Mouse (Mus musculus): Measurements from ENCODE around the gene Tmem95. TPM values are rescaled to one million over a fixed set of nuclear protein-coding genes. Genes with fewer than 3 reads are reported as not detected.

Gene Tmem95
- polyA plus RNA-seq, 1 experiment from 2014 or later, result not detected

GRCm38 (mm10) chr11:69849128-69849527, 28.7 kb downstream of the Tmem95 start:
- H3K9ac ChIP-seq (ENCODE audit: low read depth, low read length), result no peak overlapping the region
- no peaks in the 10 kb centered on the region for H3K9me3 ChIP-seq (ENCODE audit: control insufficient read depth, low read length)
- ATAC-seq (ENCODE audit: low FRiP score), result no peak
- WGBS, result 94% methylated on average over 9 of the region's 9 CpGs
- no peak overlapping the region for H3K4me2 ChIP-seq (replicated peaks; ENCODE audit: low read depth, low read length)
- H3K4me3 ChIP-seq (ENCODE audit: low read depth, low read length), result no peak overlapping the region
- DNase-seq (ENCODE audit: low spot score), result no peak
- H3K27ac ChIP-seq (ENCODE audit: low read depth, low read length), result no peak overlapping the region
- H3K4me1 ChIP-seq (replicated peaks; ENCODE audit: control insufficient read depth, insufficient read depth, low read length), result peaks cover 10% of the 10 kb centered on the region
- H3K27me3 ChIP-seq (ENCODE audit: control insufficient read depth, insufficient read depth, low read length), result no peaks in the 10 kb centered on the region
- H3K36me3 ChIP-seq (ENCODE audit: control insufficient read depth, insufficient read depth, low read length), result no peaks in the 10 kb centered on the region

- 93% methylated on average over 6 of the region's 6 CpGs for WGBS
- DNase-seq (ENCODE audit: low spot score), result no peak
- peak overlapping the region; percentile 6 for H3K4me3 ChIP-seq (ENCODE audit: low read depth, low read length)
- no peak for ATAC-seq (ENCODE audit: low FRiP score)
- H3K9ac ChIP-seq (ENCODE audit: low read depth, low read length), result no peak overlapping the region
- H3K9me3 ChIP-seq (ENCODE audit: control insufficient read depth, low read length), result no peaks in the 10 kb centered on the region
- no peak overlapping the region for H3K27ac ChIP-seq (ENCODE audit: low read depth, low read length)
- no peaks in the 10 kb centered on the region for H3K27me3 ChIP-seq (ENCODE audit: control insufficient read depth, insufficient read depth, low read length)
- no peaks in the 10 kb centered on the region for H3K36me3 ChIP-seq (ENCODE audit: control insufficient read depth, insufficient read depth, low read length)
- H3K4me2 ChIP-seq (replicated peaks; ENCODE audit: low read depth, low read length), result peak overlapping the region; percentile 80; the same call in 1 of the 2 replicates
- H3K4me1 ChIP-seq (replicated peaks; ENCODE audit: control insufficient read depth, insufficient read depth, low read length), result peaks cover 10% of the 10 kb centered on the region
Measured at GRCm38 (mm10) chr11:69848021-69848420, 29.8 kb downstream of the Tmem95 start.

- peak overlapping the region; percentile 94 for H3K27ac ChIP-seq (ENCODE audit: low read depth, low read length)
- no peaks in the 10 kb centered on the region for H3K36me3 ChIP-seq (ENCODE audit: control insufficient read depth, insufficient read depth, low read length)
- ATAC-seq (ENCODE audit: low FRiP score) (peak; percentile 62), DNase-seq (ENCODE audit: low spot score) (peak; percentile 27)
- no peaks in the 10 kb centered on the region for H3K27me3 ChIP-seq (ENCODE audit: control insufficient read depth, insufficient read depth, low read length)
- 11% methylated on average over 37 of the region's 37 CpGs for WGBS
- H3K4me3 ChIP-seq (ENCODE audit: low read depth, low read length), result peak overlapping the region; percentile 74
- peak overlapping the region; percentile 91 for H3K9ac ChIP-seq (ENCODE audit: low read depth, low read length)
- H3K9me3 ChIP-seq (ENCODE audit: control insufficient read depth, low read length), result no peaks in the 10 kb centered on the region
- H3K4me2 ChIP-seq (replicated peaks; ENCODE audit: low read depth, low read length), result peak overlapping the region; percentile 80
- peaks cover 10% of the 10 kb centered on the region for H3K4me1 ChIP-seq (replicated peaks; ENCODE audit: control insufficient read depth, insufficient read depth, low read length)
Measured at GRCm38 (mm10) chr11:69846738-69847688, 30.8 kb downstream of the Tmem95 start.

DNA sequence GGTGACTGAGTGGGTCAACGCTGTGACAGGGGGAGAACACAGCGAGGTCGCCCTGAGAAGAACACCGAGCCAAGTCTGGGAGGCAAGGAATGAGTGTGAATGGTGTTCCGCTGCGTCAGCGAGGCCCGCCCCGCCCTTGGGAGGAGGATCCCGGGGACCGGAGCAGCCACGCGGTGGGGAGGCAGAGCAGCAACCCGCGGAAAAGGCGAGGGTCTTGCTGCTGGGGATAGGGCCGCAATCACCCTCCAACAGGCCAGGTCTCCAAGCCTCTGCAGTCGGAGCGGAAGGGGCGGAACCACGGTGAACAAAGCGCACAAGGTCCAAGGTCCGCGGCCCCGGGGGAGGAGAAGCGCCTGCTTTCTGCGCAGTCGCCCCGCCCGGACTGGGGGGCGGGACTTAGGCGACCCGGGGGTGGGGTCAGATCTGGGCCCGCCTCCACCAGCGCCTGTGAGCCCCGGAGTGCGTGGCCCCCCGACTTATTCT, 31.6 kb downstream of the Tmem95 start, which contains the start of gene Plscr3:
TSS of gene Plscr3 (plus strand) at position 179 of the 483 bp plus-strand sequence.
- Histone ChIP-seq H3K27me3 (ENCODE audit: control insufficient read depth, insufficient read depth, low read length) (no peaks in the 10 kb centered on the region), H3K27ac (ENCODE audit: low read depth, low read length) (peak within 1 kb of the TSS; percentile 94), H3K36me3 (ENCODE audit: control insufficient read depth, insufficient read depth, low read length) (no peaks in the 10 kb centered on the region), H3K4me2 (replicated peaks; ENCODE audit: low read depth, low read length) (peak within 1 kb of the TSS; percentile 80), H3K9ac (ENCODE audit: low read depth, low read length) (peak within 1 kb of the TSS; percentile 91), H3K4me1 (replicated peaks; ENCODE audit: control insufficient read depth, insufficient read depth, low read length) (peaks cover 10% of the 10 kb centered on the region), H3K4me3 (ENCODE audit: low read depth, low read length) (peak within 1 kb of the TSS; percentile 74), H3K9me3 (ENCODE audit: control insufficient read depth, low read length) (no peaks in the 10 kb centered on the region)
- peak; percentile 97 for DNase-seq (ENCODE audit: low spot score)
- under 1% methylated on average over 34 of the region's 38 CpGs for WGBS
- peak; percentile 93 for ATAC-seq (ENCODE audit: low FRiP score)

DNA sequence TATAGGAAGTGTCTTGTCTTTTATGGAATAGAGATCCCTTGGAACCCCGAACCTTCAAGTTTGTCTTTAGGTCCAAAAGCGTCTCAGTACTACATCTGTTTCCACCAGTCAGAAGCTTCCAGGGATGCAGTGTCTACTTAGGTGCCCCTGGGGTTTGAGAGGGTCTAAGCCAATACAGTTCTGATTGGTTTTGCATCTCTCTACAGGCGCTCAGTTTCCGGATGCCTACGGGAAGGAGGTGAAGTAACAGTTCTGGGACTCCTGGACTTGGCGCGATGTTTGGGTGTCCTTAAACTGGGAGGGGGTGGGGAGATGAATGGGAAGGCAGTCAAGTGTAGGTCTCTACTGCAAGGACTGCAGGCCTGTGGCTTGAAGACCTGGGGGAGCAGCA, 39.1 kb downstream of the Tmem95 start:
- H3K4me3 ChIP-seq (ENCODE audit: low read depth, low read length), result peak overlapping the region; percentile 85
- H3K4me2 ChIP-seq (replicated peaks; ENCODE audit: low read depth, low read length), result peak overlapping the region; percentile 65
- H3K9me3 ChIP-seq (ENCODE audit: control insufficient read depth, low read length), result no peaks in the 10 kb centered on the region
- peak overlapping the region; percentile 92 for H3K27ac ChIP-seq (ENCODE audit: low read depth, low read length)
- 0 out of 2 replicates have a peak, but pooled peaks cover 2% of the 10 kb centered on the region for H3K36me3 ChIP-seq (ENCODE audit: control insufficient read depth, insufficient read depth, low read length)
- H3K4me1 ChIP-seq (replicated peaks; ENCODE audit: control insufficient read depth, insufficient read depth, low read length), result peaks cover 18% of the 10 kb centered on the region
- DNase-seq (ENCODE audit: low spot score), result no peak
- WGBS, result 3% methylated on average over 7 of the region's 7 CpGs
- 0 out of 2 replicates have a peak, but pooled peaks have one; percentile 0 for ATAC-seq (ENCODE audit: low FRiP score)
- H3K9ac ChIP-seq (ENCODE audit: low read depth, low read length), result peak overlapping the region; percentile 66
- H3K27me3 ChIP-seq (ENCODE audit: control insufficient read depth, insufficient read depth, low read length), result peaks cover 2% of the 10 kb centered on the region; the same call in 1 of the 2 replicates

- WGBS, result under 1% methylated on average over 34 of the region's 34 CpGs
- Histone ChIP-seq H3K9ac (ENCODE audit: low read depth, low read length) (peak within 1 kb of the TSS; percentile 90), H3K27me3 (ENCODE audit: control insufficient read depth, insufficient read depth, low read length) (peaks cover 2% of the 10 kb centered on the region; the same call in 1 of the 2 replicates), H3K9me3 (ENCODE audit: control insufficient read depth, low read length) (no peaks in the 10 kb centered on the region), H3K4me3 (ENCODE audit: low read depth, low read length) (peak within 1 kb of the TSS; percentile 85), H3K27ac (ENCODE audit: low read depth, low read length) (peak within 1 kb of the TSS; percentile 92), H3K4me2 (replicated peaks; ENCODE audit: low read depth, low read length) (peak within 1 kb of the TSS; percentile 92), H3K4me1 (replicated peaks; ENCODE audit: control insufficient read depth, insufficient read depth, low read length) (peaks cover 20% of the 10 kb centered on the region), H3K36me3 (ENCODE audit: control insufficient read depth, insufficient read depth, low read length) (0 out of 2 replicates have a peak, but pooled peaks cover 4% of the 10 kb centered on the region)
- ATAC-seq (ENCODE audit: low FRiP score) (peak; percentile 87), DNase-seq (ENCODE audit: low spot score) (peak; percentile 97)
Measured at GRCm38 (mm10) chr11:69837952-69838713, 39.7 kb downstream of the Tmem95 start, which contains the start of gene Tmem256. TSS of gene Tmem256 (plus strand) at chr11:69838514.

- no peak; the same call in 1 of the 2 replicates for ATAC-seq (ENCODE audit: low FRiP score)
- H3K4me3 ChIP-seq (ENCODE audit: low read depth, low read length), result peak within 1 kb of the TSS; percentile 85
- H3K27ac ChIP-seq (ENCODE audit: low read depth, low read length), result peak within 1 kb of the TSS; percentile 92
- H3K36me3 ChIP-seq (ENCODE audit: control insufficient read depth, insufficient read depth, low read length), result peaks cover 4% of the 10 kb centered on the region; the same call in 1 of the 2 replicates
- H3K4me1 ChIP-seq (replicated peaks; ENCODE audit: control insufficient read depth, insufficient read depth, low read length), result peaks cover 20% of the 10 kb centered on the region
- peak within 1 kb of the TSS; percentile 90 for H3K9ac ChIP-seq (ENCODE audit: low read depth, low read length)
- peaks cover 2% of the 10 kb centered on the region; the same call in 1 of the 2 replicates for H3K27me3 ChIP-seq (ENCODE audit: control insufficient read depth, insufficient read depth, low read length)
- DNase-seq (ENCODE audit: low spot score), result no peak
- under 1% methylated on average over 30 of the region's 32 CpGs for WGBS
- H3K4me2 ChIP-seq (replicated peaks; ENCODE audit: low read depth, low read length), result peak within 1 kb of the TSS; percentile 92
- H3K9me3 ChIP-seq (ENCODE audit: control insufficient read depth, low read length), result no peaks in the 10 kb centered on the region
Measured at GRCm38 (mm10) chr11:69837604-69837951, 40.2 kb downstream of the Tmem95 start, which contains the start of gene Nlgn2. TSS of gene Nlgn2 (minus strand) at chr11:69837784.
